Mouse (Mus musculus) liver, embryonic 13.5 days (tissue): ENCODE measurements around the gene Hnrnpl. TPM values are rescaled to one million over a fixed set of nuclear protein-coding genes. Genes with fewer than 3 reads are reported as not detected.

ENCODE experiments used
- ATAC-seq: fragments of 200-750 bp; cut with Nextera tagmentation; 2 replicates; pipeline ENCODE4 v1.8.0; 2017; ENCODE audit warnings: low read depth, mild to moderate bottlenecking, moderate number of reproducible peaks, moderate library complexity
- DNase-seq: peaks from one replicate; pipeline ENCODE4 v3.0.0; 2022
- H3K27ac ChIP-seq: fragments of 300-500 bp; sonication (generic); 2 replicates; pipeline ENCODE4 v1.5.1; 2015; ENCODE audit warnings: moderate library complexity, mild to moderate bottlenecking, inconsistent platforms
- H3K27me3 ChIP-seq: fragments of 300-500 bp; sonication (generic); 2 replicates; pipeline ENCODE4 v1.6.1; 2015; ENCODE audit warnings: mild to moderate bottlenecking, inconsistent platforms
- H3K36me3 ChIP-seq: fragments of 300-500 bp; sonication (generic); 2 replicates; pipeline ENCODE4 v1.6.1; 2015; ENCODE audit warnings: mild to moderate bottlenecking, inconsistent platforms
- H3K4me1 ChIP-seq: fragments of 300-500 bp; sonication (generic); replicated peaks from 2 replicates; pipeline ENCODE4 v1.6.1; 2015; ENCODE audit warnings: inconsistent platforms
- H3K4me2 ChIP-seq: fragments of 300-500 bp; sonication (generic); 2 replicates; pipeline ENCODE4 v1.6.1; 2015; ENCODE audit warnings: inconsistent platforms, mild to moderate bottlenecking, moderate library complexity
- H3K4me3 ChIP-seq: fragments of 300-500 bp; sonication (generic); replicated peaks from 2 replicates; pipeline ENCODE4 v1.5.1; 2015; ENCODE audit warnings: mild to moderate bottlenecking, inconsistent platforms
- H3K9ac ChIP-seq: fragments of 300-500 bp; sonication (generic); 2 replicates; pipeline ENCODE4 v1.6.1; 2015; ENCODE audit warnings: mild to moderate bottlenecking, inconsistent platforms
- H3K9me3 ChIP-seq: fragments of 300-500 bp; sonication (generic); replicated peaks from 2 replicates; pipeline ENCODE4 v1.6.1; 2016; ENCODE audit warnings: inconsistent platforms
- WGBS: fragments of 180-500 bp; shearing (Covaris S2); methylation state at CpG from one replicate; pipeline ENCODE4 v1.1.7; 2015; ENCODE audit not compliant: insufficient replicate concordance; 5-methylcytosine and 5-hydroxymethylcytosine counted together
- polyA plus RNA-seq: library from polyadenylated mRNA; unstranded; fragments of >200 nt; fragmentation: Nextera tagmentation; extraction: Ambion mirVana; gene quantifications from 2 replicates; pipeline ENCODE4 v1.2.1, GENCODE M21; 2015

Gene Hnrnpl
- polyA plus RNA-seq, 1 experiment from 2014 or later, result 130 TPM

- 63% methylated on average over 6 of the region's 6 CpGs for WGBS
- H3K9ac ChIP-seq, result no peak within 1 kb of the TSS
- peaks cover 29% of the 10 kb centered on the region for H3K4me1 ChIP-seq
- no peaks in the 10 kb centered on the region for H3K27me3 ChIP-seq
- no peak for ATAC-seq
- DNase-seq, result no peak
- H3K36me3 ChIP-seq, result peaks cover 26% of the 10 kb centered on the region
- no peak within 1 kb of the TSS for H3K4me2 ChIP-seq
- no peak within 1 kb of the TSS for H3K27ac ChIP-seq
- H3K4me3 ChIP-seq, result no peak within 1 kb of the TSS
- no peaks in the 10 kb centered on the region for H3K9me3 ChIP-seq
Measured at GRCm38 (mm10) chr7:28833723-28834347, 25.5 kb downstream of the Hnrnpl start, which contains the start of gene Lgals4. Gene Lgals4 (plus strand): TSS chr7:28833854.

DNA sequence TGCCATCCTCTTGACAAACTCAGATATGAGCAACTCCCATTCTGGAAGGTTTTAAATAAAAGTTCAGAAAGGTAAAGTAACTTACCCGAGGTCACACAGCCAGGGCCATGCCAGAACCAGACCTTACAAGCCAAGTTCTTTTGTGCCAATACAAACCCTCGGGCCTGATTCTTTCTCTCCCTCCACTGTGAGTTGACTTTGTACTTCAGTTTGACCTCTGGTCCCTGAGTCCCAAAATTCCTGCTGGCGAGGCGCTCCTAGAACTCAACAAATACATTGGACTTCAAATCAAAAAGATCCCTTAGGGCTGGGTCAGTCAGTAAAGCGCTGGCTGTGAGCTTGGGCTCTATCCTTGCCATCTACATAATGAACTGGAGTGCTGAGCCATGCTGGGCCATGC lies 28.6 kb downstream of the Hnrnpl start:
- Histone ChIP-seq H3K9ac (no peak overlapping the region), H3K4me1 (peaks cover 10% of the 10 kb centered on the region), H3K9me3 (no peaks in the 10 kb centered on the region), H3K27ac (0 out of 2 replicates have a peak overlapping the region, but pooled peaks have one; percentile 15), H3K36me3 (0 out of 2 replicates have a peak, but pooled peaks cover 3% of the 10 kb centered on the region), H3K4me3 (no peak overlapping the region), H3K4me2 (no peak overlapping the region), H3K27me3 (no peaks in the 10 kb centered on the region)
- no peak for DNase-seq
- ATAC-seq, result no peak
- 65% methylated on average over 5 of the region's 5 CpGs for WGBS

DNA sequence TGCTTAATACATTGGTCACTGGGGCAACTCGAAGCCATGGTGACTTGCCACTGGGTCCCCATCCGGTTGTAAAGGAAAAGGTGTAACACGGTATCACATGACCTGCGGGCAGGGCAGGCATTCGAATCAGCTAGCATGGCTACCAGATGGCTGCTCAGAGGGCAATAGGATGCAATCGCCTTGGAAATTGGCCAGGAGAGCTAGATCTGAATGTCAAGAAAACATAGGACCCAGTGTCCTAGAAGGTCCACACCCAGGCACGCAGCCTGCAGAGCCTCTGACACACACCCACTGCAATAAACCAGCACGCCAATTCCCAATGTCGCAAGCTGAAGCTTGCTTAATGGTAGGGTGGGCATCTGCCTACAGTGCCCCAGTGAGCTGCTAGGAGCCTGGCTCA lies 30.0 kb downstream of the Hnrnpl start:
- Histone ChIP-seq H3K9me3 (no peaks in the 10 kb centered on the region), H3K4me3 (no peak overlapping the region), H3K27ac (no peak overlapping the region), H3K9ac (no peak overlapping the region), H3K27me3 (no peaks in the 10 kb centered on the region), H3K36me3 (no peaks in the 10 kb centered on the region), H3K4me2 (no peak overlapping the region), H3K4me1 (peaks cover 4% of the 10 kb centered on the region; the same call in 1 of the 2 replicates)
- WGBS, result 65% methylated on average over 9 of the region's 9 CpGs
- DNase-seq (no peak), ATAC-seq (no peak)

DNA sequence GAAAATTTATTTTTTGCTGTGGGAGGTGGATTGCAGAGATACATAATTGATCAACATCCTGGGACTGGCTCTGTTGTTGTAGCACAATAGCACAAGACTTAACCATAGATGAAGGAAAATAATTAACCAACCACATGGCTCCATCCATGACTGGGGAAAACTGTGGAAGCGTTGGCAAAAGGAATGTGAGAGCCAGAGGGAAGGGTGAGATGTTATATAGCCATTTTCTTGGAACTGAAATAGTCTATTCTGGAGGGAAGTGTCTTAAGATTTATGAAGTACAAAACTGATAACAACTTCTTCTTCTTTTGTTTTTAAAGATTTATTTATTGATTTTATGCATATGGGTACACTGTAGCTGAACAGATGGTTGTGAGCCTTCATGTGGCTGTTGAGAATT lies 38.9 kb downstream of the Hnrnpl start:
- no peak for DNase-seq
- Histone ChIP-seq H3K36me3 (no peaks in the 10 kb centered on the region), H3K27ac (no peak overlapping the region), H3K9me3 (no peaks in the 10 kb centered on the region), H3K4me1 (no peaks in the 10 kb centered on the region), H3K4me3 (no peak overlapping the region), H3K9ac (no peak overlapping the region), H3K4me2 (no peak overlapping the region), H3K27me3 (no peaks in the 10 kb centered on the region)
- 60% methylated on average over 1 of the region's 1 CpGs for whole genome bisulfite sequencing
- no peak for ATAC-seq

GRCm38 (mm10) chr7:28849700-28850236 lies 41.4 kb downstream of the Hnrnpl start:
- no peaks in the 10 kb centered on the region for H3K36me3 ChIP-seq
- WGBS, result 47% methylated on average over 1 of the region's 1 CpGs
- no peak overlapping the region for H3K27ac ChIP-seq

GRCm38 (mm10) chr7:28850642-28851041 lies 42.3 kb downstream of the Hnrnpl start:
- ATAC-seq (no peak), DNase-seq (no peak)
- H3K4me3 ChIP-seq, result no peak overlapping the region
- H3K27ac ChIP-seq, result no peak overlapping the region
- no peaks in the 10 kb centered on the region for H3K4me1 ChIP-seq
- no peak overlapping the region for H3K9ac ChIP-seq
- H3K9me3 ChIP-seq, result no peaks in the 10 kb centered on the region
- no peak overlapping the region for H3K4me2 ChIP-seq
- WGBS, result 61% methylated on average over 4 of the region's 4 CpGs
- no peaks in the 10 kb centered on the region for H3K36me3 ChIP-seq
- no peaks in the 10 kb centered on the region for H3K27me3 ChIP-seq

More at GRCm38 (mm10) chr7:28849700-28850236, 41.4 kb downstream of the Hnrnpl start:
- DNase-seq, result no peak
- Histone ChIP-seq H3K9me3 (no peaks in the 10 kb centered on the region), H3K4me3 (no peak overlapping the region), H3K27me3 (no peaks in the 10 kb centered on the region), H3K4me1 (no peaks in the 10 kb centered on the region), H3K4me2 (no peak overlapping the region), H3K9ac (no peak overlapping the region)
- no peak for ATAC-seq

GRCm38 (mm10) chr7:28859953-28860352 lies 51.6 kb downstream of the Hnrnpl start:
- no peak overlapping the region for H3K27ac ChIP-seq
- no peak for ATAC-seq
- peaks cover 13% of the 10 kb centered on the region for H3K4me1 ChIP-seq

DNA sequence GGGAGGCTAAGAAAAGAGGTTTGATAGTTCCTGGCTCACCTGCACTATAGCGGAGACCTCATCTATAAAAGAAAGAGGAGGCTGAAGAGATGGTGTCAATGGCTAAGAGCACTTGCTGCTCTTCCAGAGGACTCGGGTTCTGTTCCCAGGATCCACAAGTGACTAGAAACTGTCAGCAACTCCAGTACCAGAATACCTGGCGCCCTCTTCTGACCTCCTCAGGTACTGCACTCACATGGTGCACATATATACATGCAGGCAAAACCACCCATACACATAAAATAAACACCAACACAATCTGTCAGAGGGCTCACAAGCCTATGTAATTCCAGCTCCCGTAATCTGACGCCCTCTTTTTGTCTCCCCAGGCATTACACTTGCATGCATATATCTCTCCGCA lies 52.6 kb downstream of the Hnrnpl start:
- peaks cover 4% of the 10 kb centered on the region; the same call in 1 of the 2 replicates for H3K9me3 ChIP-seq
- DNase-seq, result no peak
- peaks cover 21% of the 10 kb centered on the region for H3K4me1 ChIP-seq
- ATAC-seq, result no peak
- H3K27me3 ChIP-seq, result no peaks in the 10 kb centered on the region
- no peak overlapping the region for H3K27ac ChIP-seq
- H3K4me2 ChIP-seq, result no peak overlapping the region
- 78% methylated on average over 6 of the region's 6 CpGs for WGBS
- H3K4me3 ChIP-seq, result no peak overlapping the region
- H3K9ac ChIP-seq, result no peak overlapping the region
- H3K36me3 ChIP-seq, result no peaks in the 10 kb centered on the region

More at GRCm38 (mm10) chr7:28859953-28860352, 51.6 kb downstream of the Hnrnpl start:
- no peaks in the 10 kb centered on the region for H3K36me3 ChIP-seq
- H3K9ac ChIP-seq, result no peak overlapping the region
- no peak overlapping the region for H3K4me3 ChIP-seq
- H3K9me3 ChIP-seq, result peaks cover 4% of the 10 kb centered on the region; the same call in 1 of the 2 replicates
- H3K27me3 ChIP-seq, result no peaks in the 10 kb centered on the region
- no peak for DNase-seq
- WGBS, result 79% methylated on average over 2 of the region's 2 CpGs
- H3K4me2 ChIP-seq, result no peak overlapping the region

- H3K27ac ChIP-seq, result no peak overlapping the region
- no peak for ATAC-seq
- WGBS, result 74% methylated on average over 15 of the region's 15 CpGs
- DNase-seq, result no peak
- no peak overlapping the region for H3K4me3 ChIP-seq
- H3K27me3 ChIP-seq, result no peaks in the 10 kb centered on the region
- peaks cover 39% of the 10 kb centered on the region for H3K4me1 ChIP-seq
- H3K4me2 ChIP-seq, result no peak overlapping the region
- no peak overlapping the region for H3K9ac ChIP-seq
- H3K36me3 ChIP-seq, result no peaks in the 10 kb centered on the region
- peaks cover 4% of the 10 kb centered on the region; the same call in 1 of the 2 replicates for H3K9me3 ChIP-seq
Measured at GRCm38 (mm10) chr7:28862817-28863499, 54.6 kb downstream of the Hnrnpl start.

GRCm38 (mm10) chr7:28863540-28863939 lies 55.2 kb downstream of the Hnrnpl start, which contains the start of gene Lgals7:
Gene Lgals7 (plus strand): TSS chr7:28863853.
- no peaks in the 10 kb centered on the region for H3K27me3 ChIP-seq
- H3K4me1 ChIP-seq, result peaks cover 39% of the 10 kb centered on the region
- peaks cover 4% of the 10 kb centered on the region; the same call in 1 of the 2 replicates for H3K9me3 ChIP-seq
- H3K4me2 ChIP-seq, result no peak within 1 kb of the TSS
- ATAC-seq (no peak), DNase-seq (no peak)
- no peak within 1 kb of the TSS for H3K9ac ChIP-seq
- H3K27ac ChIP-seq, result no peak within 1 kb of the TSS
- H3K4me3 ChIP-seq, result no peak within 1 kb of the TSS
- no peaks in the 10 kb centered on the region for H3K36me3 ChIP-seq
- WGBS, result 66% methylated on average over 6 of the region's 6 CpGs

DNA sequence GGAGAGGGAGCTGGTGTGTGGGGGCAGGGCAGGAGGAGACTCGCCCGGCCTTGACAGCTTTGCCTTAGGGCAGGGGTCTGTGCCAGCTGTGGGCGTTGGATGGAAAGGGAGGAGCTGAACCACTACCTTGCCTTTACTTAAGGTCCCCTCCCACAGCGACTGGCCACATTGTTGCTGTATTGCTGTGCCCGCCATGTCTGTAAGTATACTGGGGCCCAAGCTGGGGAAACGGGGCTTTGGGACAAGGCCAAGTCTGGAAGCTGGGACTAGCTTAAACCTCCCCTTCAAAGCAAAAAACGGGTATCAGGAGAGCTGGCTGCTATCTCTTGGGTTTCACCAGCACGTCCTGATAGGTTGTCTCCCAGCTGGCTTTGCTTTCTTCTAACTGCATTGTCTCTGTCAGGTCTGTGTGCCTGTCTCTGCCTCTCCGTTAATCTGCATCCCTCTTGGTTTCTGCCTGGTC lies 56.0 kb downstream of the Hnrnpl start:
- peaks cover 39% of the 10 kb centered on the region for H3K4me1 ChIP-seq
- DNase-seq (no peak), ATAC-seq (no peak)
- no peak overlapping the region for H3K4me3 ChIP-seq
- H3K36me3 ChIP-seq, result no peaks in the 10 kb centered on the region
- no peaks in the 10 kb centered on the region for H3K27me3 ChIP-seq
- WGBS, result 50% methylated on average over 9 of the region's 9 CpGs
- no peak overlapping the region for H3K4me2 ChIP-seq
- H3K9me3 ChIP-seq, result peaks cover 4% of the 10 kb centered on the region; the same call in 1 of the 2 replicates
- H3K9ac ChIP-seq, result no peak overlapping the region
- H3K27ac ChIP-seq, result no peak overlapping the region
